Mouse (Mus musculus) heart, embryonic 13.5 days (tissue): Measurements from ENCODE around the gene Adcy7. TPM values are rescaled to one million over a fixed set of nuclear protein-coding genes. Genes with fewer than 3 reads are reported as not detected.

Source experiments
- ATAC-seq: fragments of 200-750 bp; cut with Nextera tagmentation; 2 replicates; pipeline ENCODE4 v1.8.0; 2017; ENCODE audit warnings: moderate TSS enrichment; ENCODE audit not compliant: insufficient number of reproducible peaks, low FRiP score, low TSS enrichment; ENCODE audit errors: extremely low read depth
- H3K27ac ChIP-seq: fragments of 300-500 bp; sonication (generic); replicated peaks from 2 replicates; pipeline ENCODE4 v1.5.1; 2015; ENCODE audit warnings: moderate library complexity, mild to moderate bottlenecking, inconsistent platforms
- H3K27me3 ChIP-seq: fragments of 300-500 bp; sonication (generic); replicated peaks from 2 replicates; pipeline ENCODE4 v1.6.1; 2015; ENCODE audit warnings: mild to moderate bottlenecking, inconsistent platforms
- H3K36me3 ChIP-seq: fragments of 300-500 bp; sonication (generic); 2 replicates; pipeline ENCODE4 v1.6.1; 2015; ENCODE audit warnings: mild to moderate bottlenecking, inconsistent platforms
- H3K4me1 ChIP-seq: fragments of 300-500 bp; sonication (generic); 2 replicates; pipeline ENCODE4 v1.6.1; 2015; ENCODE audit warnings: inconsistent platforms
- H3K4me2 ChIP-seq: fragments of 300-500 bp; sonication (generic); 2 replicates; pipeline ENCODE4 v1.6.1; 2015; ENCODE audit warnings: inconsistent platforms, mild to moderate bottlenecking, moderate library complexity
- H3K4me3 ChIP-seq: fragments of 300-500 bp; sonication (generic); 2 replicates; pipeline ENCODE4 v1.5.1; 2015; ENCODE audit warnings: moderate library complexity, mild to moderate bottlenecking, inconsistent platforms
- H3K9ac ChIP-seq: fragments of 300-500 bp; sonication (generic); 2 replicates; pipeline ENCODE4 v1.6.1; 2015; ENCODE audit warnings: inconsistent platforms, mild to moderate bottlenecking, moderate library complexity
- H3K9me3 ChIP-seq: fragments of 300-500 bp; sonication (generic); 2 replicates; pipeline ENCODE4 v1.6.1; 2016; ENCODE audit warnings: inconsistent platforms
- WGBS: fragments of 180-500 bp; shearing (Covaris S2); methylation state at CpG from one replicate; pipeline ENCODE4 v1.1.7; 2015; ENCODE audit warnings: mixed read lengths; 5-methylcytosine and 5-hydroxymethylcytosine counted together
- polyA plus RNA-seq: library from polyadenylated mRNA; unstranded; fragments of >200 nt; fragmentation: Nextera tagmentation; extraction: Ambion mirVana; gene quantifications from 2 replicates; pipeline ENCODE4 v1.2.1, GENCODE M21; 2015

Adcy7 gene
- polyA plus RNA-seq, 1 experiment from 2014 or later: 3.2 TPM

GRCm38 (mm10) chr8:88258024-88258423, 14.2 kb upstream of the Adcy7 start:
- H3K4me2 ChIP-seq: no peak overlapping the region
- no peak overlapping the region for H3K9ac ChIP-seq
- peaks cover 52% of the 10 kb centered on the region for H3K36me3 ChIP-seq
- no peak overlapping the region for H3K4me3 ChIP-seq
- ATAC-seq: no peak
- no peaks in the 10 kb centered on the region for H3K27me3 ChIP-seq
- H3K9me3 ChIP-seq: no peaks in the 10 kb centered on the region
- WGBS: 71% methylated on average over 6 of the region's 6 CpGs
- H3K27ac ChIP-seq: no peak overlapping the region
- peaks cover 14% of the 10 kb centered on the region for H3K4me1 ChIP-seq

- Histone ChIP-seq H3K9ac (no peak overlapping the region), H3K9me3 (no peaks in the 10 kb centered on the region), H3K4me3 (no peak overlapping the region), H3K27ac (no peak overlapping the region), H3K4me2 (no peak overlapping the region), H3K4me1 (peaks cover 17% of the 10 kb centered on the region), H3K27me3 (no peaks in the 10 kb centered on the region), H3K36me3 (peaks cover 48% of the 10 kb centered on the region)
- 85% methylated on average over 11 of the region's 11 CpGs for WGBS
- ATAC-seq: no peak
These were observed 13.7 kb upstream of the Adcy7 start for GRCm38 (mm10) chr8:88258544-88258943.

DNA sequence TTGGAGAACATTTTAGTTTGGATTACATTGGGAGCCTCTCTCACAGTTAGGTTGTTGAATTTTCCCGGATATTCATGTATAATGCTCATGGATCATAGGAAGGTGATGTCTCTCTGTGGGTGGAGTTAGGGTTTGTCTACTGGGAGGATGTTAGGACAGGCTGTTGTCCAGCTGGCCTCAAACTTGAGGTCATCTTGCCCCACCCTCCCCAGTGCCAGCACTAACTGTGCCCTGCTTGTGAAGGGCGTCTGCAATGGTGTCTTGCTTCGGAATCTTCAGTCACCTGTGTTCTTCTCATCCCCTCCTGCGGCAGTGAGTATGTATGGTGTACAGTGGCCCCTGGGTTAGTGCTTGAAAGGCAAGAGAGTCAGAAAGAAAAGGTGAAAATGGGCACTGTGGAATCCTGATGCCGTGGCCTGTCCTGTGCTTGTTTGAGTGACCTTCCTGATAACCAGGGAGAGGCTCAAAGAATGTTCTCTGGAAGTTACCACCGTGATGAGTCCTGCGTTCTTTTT, 11.7 kb upstream of the Adcy7 start:
- no peak for ATAC-seq
- WGBS: 63% methylated on average over 7 of the region's 7 CpGs

DNA sequence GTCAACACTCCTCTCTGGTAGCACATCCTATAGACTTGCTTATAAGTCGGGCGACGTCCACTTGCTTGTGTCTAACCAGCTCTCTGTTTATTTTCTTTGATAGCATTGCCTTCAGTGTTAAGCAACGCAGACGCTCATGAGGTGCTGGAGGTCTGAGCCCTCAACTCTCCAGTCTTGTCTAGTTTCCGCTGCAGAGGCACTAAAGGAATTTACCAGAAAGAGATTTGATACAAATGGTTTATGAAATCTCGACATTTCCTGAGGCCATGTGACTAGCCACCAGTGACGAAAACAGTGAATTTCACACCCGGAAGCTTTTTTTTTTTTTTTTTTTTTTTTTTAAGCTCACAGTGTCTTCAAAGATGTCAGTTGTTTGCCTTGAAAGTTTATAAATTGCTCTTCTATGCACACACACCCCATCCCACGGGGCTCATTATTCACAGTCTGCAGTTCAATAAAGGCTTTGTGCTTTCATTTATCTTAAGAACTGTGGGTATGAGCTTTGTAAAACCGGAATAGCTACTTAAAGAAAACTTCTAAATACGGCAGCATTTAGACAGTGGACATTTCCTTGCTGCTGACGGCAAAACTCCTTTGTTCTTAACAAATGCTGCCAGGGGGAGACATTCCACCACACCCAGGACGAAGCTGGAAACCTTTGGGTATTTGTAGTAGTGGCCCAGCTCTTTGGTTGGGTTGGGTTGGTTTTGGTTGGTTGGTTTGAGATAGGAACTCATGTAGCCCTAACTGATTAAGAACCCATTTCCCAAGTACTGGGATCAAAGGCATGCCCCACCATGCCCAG, 9.2 kb upstream of the Adcy7 start:
- no peak for ATAC-seq
- H3K27ac ChIP-seq: no peak overlapping the region
- no peaks in the 10 kb centered on the region for H3K9me3 ChIP-seq
- peaks cover 31% of the 10 kb centered on the region for H3K4me1 ChIP-seq
- H3K4me2 ChIP-seq: 0 out of 2 replicates have a peak overlapping the region, but pooled peaks have one; percentile 16
- H3K36me3 ChIP-seq: peaks cover 8% of the 10 kb centered on the region
- H3K27me3 ChIP-seq: peaks cover 2% of the 10 kb centered on the region; the same call in 1 of the 2 replicates
- H3K9ac ChIP-seq: no peak overlapping the region
- WGBS: 51% methylated on average over 14 of the region's 14 CpGs
- no peak overlapping the region for H3K4me3 ChIP-seq

More for the DNA sequence above, 11.7 kb upstream of the Adcy7 start:
- no peak overlapping the region for H3K9ac ChIP-seq
- H3K4me3 ChIP-seq: no peak overlapping the region
- H3K27ac ChIP-seq: no peak overlapping the region
- peaks cover 20% of the 10 kb centered on the region for H3K4me1 ChIP-seq
- no peaks in the 10 kb centered on the region for H3K27me3 ChIP-seq
- no peak overlapping the region for H3K4me2 ChIP-seq
- H3K9me3 ChIP-seq: no peaks in the 10 kb centered on the region
- H3K36me3 ChIP-seq: peaks cover 30% of the 10 kb centered on the region

- peak overlapping the region; percentile 28; the same call in 1 of the 2 replicates for H3K9ac ChIP-seq
- WGBS: 10% methylated on average over 2 of the region's 2 CpGs
- no peak for ATAC-seq
- no peaks in the 10 kb centered on the region for H3K9me3 ChIP-seq
- no peak overlapping the region for H3K27ac ChIP-seq
- H3K4me1 ChIP-seq: peaks cover 29% of the 10 kb centered on the region
- H3K4me2 ChIP-seq: no peak overlapping the region
- H3K27me3 ChIP-seq: peaks cover 20% of the 10 kb centered on the region
- no peaks in the 10 kb centered on the region for H3K36me3 ChIP-seq
- H3K4me3 ChIP-seq: no peak overlapping the region
These were observed 6.7 kb upstream of the Adcy7 start for GRCm38 (mm10) chr8:88265511-88265910.

GRCm38 (mm10) chr8:88266170-88266800, 5.9 kb upstream of the Adcy7 start:
- no peak overlapping the region for H3K27ac ChIP-seq
- H3K4me2 ChIP-seq: no peak overlapping the region
- no peaks in the 10 kb centered on the region for H3K36me3 ChIP-seq
- H3K4me1 ChIP-seq: peaks cover 28% of the 10 kb centered on the region
- H3K9ac ChIP-seq: no peak overlapping the region; the same call in 1 of the 2 replicates
- no peak overlapping the region for H3K4me3 ChIP-seq
- 29% methylated on average over 10 of the region's 10 CpGs for WGBS
- ATAC-seq: no peak
- no peaks in the 10 kb centered on the region for H3K9me3 ChIP-seq
- H3K27me3 ChIP-seq: peaks cover 28% of the 10 kb centered on the region

DNA sequence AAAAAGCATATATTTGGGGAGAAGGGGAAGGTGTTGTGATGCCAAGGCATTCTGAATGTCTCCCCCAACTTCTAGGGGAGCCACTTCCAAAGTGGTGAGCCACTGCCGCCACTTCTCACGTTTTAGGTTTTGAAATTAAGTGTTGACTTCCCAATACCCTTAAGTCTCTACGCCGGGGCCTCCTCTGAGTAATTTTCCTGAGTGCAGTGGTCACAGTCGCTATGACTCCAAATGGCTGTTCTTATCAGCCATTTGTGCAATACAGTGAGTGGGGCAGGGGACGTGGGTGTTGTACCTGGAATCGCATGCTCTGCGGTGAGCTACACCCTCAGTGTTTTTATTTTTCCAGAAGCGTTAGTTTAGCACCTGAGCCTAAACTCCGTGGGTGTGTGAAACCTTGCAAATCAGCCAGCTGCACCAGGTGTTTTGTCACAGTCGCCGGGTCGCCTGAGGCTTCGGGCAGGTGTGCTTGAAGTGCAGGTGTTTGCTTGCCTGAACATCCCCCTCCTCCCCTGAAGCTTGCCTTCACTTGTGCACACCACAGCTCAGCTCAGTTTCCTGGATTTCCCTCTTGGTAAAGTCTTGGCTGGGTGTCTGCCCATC, 5.3 kb upstream of the Adcy7 start:
- Histone ChIP-seq H3K27ac (no peak overlapping the region), H3K9me3 (no peaks in the 10 kb centered on the region), H3K4me1 (peaks cover 31% of the 10 kb centered on the region), H3K4me2 (no peak overlapping the region), H3K9ac (no peak overlapping the region), H3K4me3 (no peak overlapping the region), H3K36me3 (no peaks in the 10 kb centered on the region), H3K27me3 (peaks cover 34% of the 10 kb centered on the region)
- 71% methylated on average over 14 of the region's 14 CpGs for WGBS
- ATAC-seq: no peak

DNA sequence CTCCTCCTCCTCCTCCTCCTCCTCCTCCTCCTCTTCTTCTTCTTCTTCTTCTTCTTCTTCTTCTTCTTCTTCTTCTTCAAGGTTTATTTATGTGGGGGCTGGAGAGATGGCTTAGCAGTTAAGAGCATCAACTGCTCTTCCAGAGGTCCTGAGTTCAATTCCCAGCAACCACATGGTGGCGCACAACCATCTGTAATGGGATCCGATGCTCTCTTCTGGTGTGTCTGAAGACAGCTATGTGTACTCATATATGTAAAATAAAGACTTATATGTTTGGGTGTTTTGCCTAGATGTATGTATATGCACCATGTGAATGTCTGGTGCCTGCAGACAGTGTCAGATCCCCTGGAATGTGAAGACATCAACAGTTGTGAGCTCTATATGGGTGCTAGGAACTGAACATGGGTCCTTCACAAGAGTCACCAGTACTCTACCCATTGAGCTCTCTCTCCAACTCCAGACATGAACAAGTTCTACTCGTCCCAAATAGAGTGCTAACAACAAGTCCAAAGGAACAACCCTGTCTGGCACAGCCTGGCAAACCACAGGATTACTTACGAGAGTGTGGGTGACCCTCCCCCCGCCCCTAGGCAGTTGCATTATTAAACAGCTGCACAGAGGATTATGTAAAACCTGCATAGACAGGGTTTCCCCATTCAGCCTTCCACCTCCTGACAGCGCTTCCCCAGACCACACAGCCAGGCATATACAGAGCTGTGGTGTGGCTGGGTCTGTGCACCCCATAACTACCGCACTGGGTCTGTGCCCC, 2.9 kb upstream of the Adcy7 start:
- no peak overlapping the region for H3K27ac ChIP-seq
- no peak overlapping the region for H3K4me3 ChIP-seq
- H3K27me3 ChIP-seq: peaks cover 57% of the 10 kb centered on the region
- no peak overlapping the region for H3K4me2 ChIP-seq
- H3K4me1 ChIP-seq: peaks cover 32% of the 10 kb centered on the region
- ATAC-seq: no peak
- WGBS: 74% methylated on average over 7 of the region's 7 CpGs
- H3K36me3 ChIP-seq: no peaks in the 10 kb centered on the region
- H3K9ac ChIP-seq: no peak overlapping the region
- H3K9me3 ChIP-seq: no peaks in the 10 kb centered on the region

- 62% methylated on average over 3 of the region's 3 CpGs for WGBS
- Histone ChIP-seq H3K36me3 (no peaks in the 10 kb centered on the region), H3K4me1 (peaks cover 32% of the 10 kb centered on the region), H3K9me3 (no peaks in the 10 kb centered on the region), H3K27me3 (peaks cover 65% of the 10 kb centered on the region), H3K9ac (no peak overlapping the region), H3K4me2 (no peak overlapping the region), H3K27ac (no peak overlapping the region), H3K4me3 (no peak overlapping the region)
- no peak for ATAC-seq
These were observed 2.1 kb upstream of the Adcy7 start for GRCm38 (mm10) chr8:88270086-88270485.

GRCm38 (mm10) chr8:88273051-88273430, 838 bp downstream of the Adcy7 start:
- peak overlapping the region; percentile 55 for H3K4me3 ChIP-seq
- H3K27me3 ChIP-seq: peaks cover 86% of the 10 kb centered on the region
- H3K9me3 ChIP-seq: no peaks in the 10 kb centered on the region
- H3K27ac ChIP-seq: no peak overlapping the region
- 70% methylated on average over 7 of the region's 7 CpGs for WGBS
- no peak for ATAC-seq
- H3K9ac ChIP-seq: peak overlapping the region; percentile 78
- H3K4me2 ChIP-seq: peak overlapping the region; percentile 85
- H3K4me1 ChIP-seq: peaks cover 18% of the 10 kb centered on the region
- H3K36me3 ChIP-seq: no peaks in the 10 kb centered on the region

- H3K36me3 ChIP-seq: no peaks in the 10 kb centered on the region
- H3K9ac ChIP-seq: no peak overlapping the region
- WGBS: 82% methylated on average over 5 of the region's 5 CpGs
- H3K27me3 ChIP-seq: peaks cover 89% of the 10 kb centered on the region
- H3K9me3 ChIP-seq: no peaks in the 10 kb centered on the region
- H3K4me1 ChIP-seq: peaks cover 18% of the 10 kb centered on the region
- no peak overlapping the region for H3K27ac ChIP-seq
- no peak overlapping the region for H3K4me2 ChIP-seq
- no peak for ATAC-seq
- H3K4me3 ChIP-seq: no peak overlapping the region
These were observed 1.9 kb downstream of the Adcy7 start for GRCm38 (mm10) chr8:88274090-88274489.
